Mouse (Mus musculus): ENCODE results near the gene Chmp6. TPM values are rescaled to one million over a fixed set of nuclear protein-coding genes. Genes with fewer than 3 reads are reported as not detected.
A peak's percentile ranks its signal among the peaks of the same experiment; 100 is the strongest.

The Chmp6 gene
- polyA plus RNA-seq, 1 experiment from 2014 or later = 97.2 TPM

DNA sequence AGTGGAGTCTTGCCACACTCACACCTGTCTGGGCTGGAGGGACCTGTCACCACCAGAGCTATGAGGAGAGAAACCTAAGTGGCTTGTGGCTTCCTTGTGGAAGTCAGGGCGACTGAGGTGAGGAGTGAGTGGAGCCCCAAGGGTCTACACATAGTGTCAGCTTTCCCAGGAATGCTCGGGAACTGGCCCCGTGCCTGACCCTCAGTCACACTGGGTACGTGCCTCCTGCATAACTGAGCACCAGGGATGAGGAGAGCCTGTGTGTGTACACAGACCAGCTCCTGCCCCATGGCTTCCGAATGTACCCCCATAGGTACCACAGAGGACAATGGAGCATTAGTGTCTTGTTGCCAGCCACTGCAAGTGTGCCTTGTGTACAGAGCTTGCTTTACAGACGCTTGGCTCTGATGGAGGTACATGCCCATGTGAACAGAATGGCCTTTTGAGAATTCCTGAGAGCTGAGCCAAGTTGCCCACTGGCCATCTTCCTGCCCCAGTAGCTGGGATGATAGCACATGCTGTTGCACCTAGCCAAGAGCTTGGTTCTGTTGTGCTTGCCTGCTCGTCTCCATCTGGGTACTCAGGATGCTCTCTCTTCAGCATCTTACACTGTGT lies 21.5 kb upstream of the Chmp6 start:
- no peak overlapping the region for H3K4me3 ChIP-seq
- peaks cover 83% of the 10 kb centered on the region for H3K36me3 ChIP-seq
- whole genome bisulfite sequencing = 92% methylated on average over 7 of the region's 7 CpGs
- no peaks in the 10 kb centered on the region for H3K27me3 ChIP-seq
- H3K27ac ChIP-seq = no peak overlapping the region
- no peaks in the 10 kb centered on the region for H3K9me3 ChIP-seq
- no peak overlapping the region for H3K4me2 ChIP-seq
- H3K9ac ChIP-seq = no peak overlapping the region
- H3K4me1 ChIP-seq = no peaks in the 10 kb centered on the region
- no peak for ATAC-seq (ENCODE audit: insufficient number of reproducible peaks, low FRiP score, low TSS enrichment, low read depth)

DNA sequence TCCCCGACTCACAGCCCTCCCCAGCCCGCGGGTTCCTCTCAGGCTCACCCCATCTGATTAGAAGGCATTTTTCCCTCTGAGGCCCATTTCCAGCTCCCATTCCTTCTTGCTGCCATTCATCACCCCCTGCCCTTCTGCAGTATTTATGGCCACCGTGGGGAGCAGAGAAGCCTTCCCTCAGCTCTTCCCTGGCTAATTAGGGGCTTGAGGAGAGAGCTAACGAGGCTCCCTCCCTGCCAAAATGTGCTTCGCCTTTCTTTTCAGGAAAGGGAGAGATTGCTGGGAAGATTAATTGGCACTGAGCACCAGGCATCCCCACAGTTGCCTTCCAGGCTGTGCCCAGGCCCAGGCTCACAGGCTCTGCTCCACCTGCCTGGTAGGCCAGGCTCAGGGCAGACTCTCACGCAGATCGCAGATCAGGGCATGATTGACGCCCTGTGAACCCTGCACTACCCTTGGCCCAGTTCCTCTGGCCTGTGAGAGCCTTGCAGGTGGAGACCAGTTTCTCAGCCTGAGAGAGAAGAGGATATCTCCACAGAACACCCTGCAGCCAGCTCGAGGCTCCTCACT lies 19.5 kb upstream of the Chmp6 start:
- H3K27ac ChIP-seq = no peak overlapping the region
- no peaks in the 10 kb centered on the region for H3K27me3 ChIP-seq
- no peak overlapping the region for H3K4me3 ChIP-seq
- H3K4me2 ChIP-seq = no peak overlapping the region
- WGBS = 49% methylated on average over 10 of the region's 10 CpGs
- peaks cover 88% of the 10 kb centered on the region for H3K36me3 ChIP-seq
- ATAC-seq (ENCODE audit: insufficient number of reproducible peaks, low FRiP score, low TSS enrichment, low read depth) = no peak
- no peaks in the 10 kb centered on the region for H3K9me3 ChIP-seq
- no peak overlapping the region for H3K9ac ChIP-seq
- no peaks in the 10 kb centered on the region for H3K4me1 ChIP-seq

DNA sequence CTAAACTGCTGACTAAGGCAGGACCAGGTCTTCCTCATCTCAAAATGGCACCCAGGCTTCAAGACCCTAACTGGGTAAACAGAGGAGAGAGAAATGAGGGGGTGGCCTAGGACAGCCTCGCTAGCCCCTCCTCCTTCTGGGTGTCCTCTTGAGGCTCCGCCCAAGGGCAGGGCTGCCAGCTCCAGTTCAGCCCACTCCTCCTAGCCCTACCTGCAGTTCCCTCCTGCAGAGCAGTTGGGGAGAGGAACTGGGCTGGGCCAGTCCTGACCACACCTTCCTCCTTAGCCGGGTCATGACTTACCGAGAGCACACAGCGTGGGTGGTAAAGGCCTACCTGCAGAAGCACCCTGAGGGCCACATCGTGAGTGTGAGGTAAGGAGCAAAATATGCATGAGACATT lies 18.6 kb upstream of the Chmp6 start:
- no peak for ATAC-seq (ENCODE audit: insufficient number of reproducible peaks, low FRiP score, low TSS enrichment, low read depth)
- Histone ChIP-seq H3K4me2 (no peak overlapping the region), H3K4me1 (no peaks in the 10 kb centered on the region), H3K9me3 (no peaks in the 10 kb centered on the region), H3K36me3 (peaks cover 90% of the 10 kb centered on the region), H3K9ac (no peak overlapping the region), H3K4me3 (no peak overlapping the region), H3K27me3 (no peaks in the 10 kb centered on the region), H3K27ac (no peak overlapping the region)
- 46% methylated on average over 6 of the region's 6 CpGs for WGBS

DNA sequence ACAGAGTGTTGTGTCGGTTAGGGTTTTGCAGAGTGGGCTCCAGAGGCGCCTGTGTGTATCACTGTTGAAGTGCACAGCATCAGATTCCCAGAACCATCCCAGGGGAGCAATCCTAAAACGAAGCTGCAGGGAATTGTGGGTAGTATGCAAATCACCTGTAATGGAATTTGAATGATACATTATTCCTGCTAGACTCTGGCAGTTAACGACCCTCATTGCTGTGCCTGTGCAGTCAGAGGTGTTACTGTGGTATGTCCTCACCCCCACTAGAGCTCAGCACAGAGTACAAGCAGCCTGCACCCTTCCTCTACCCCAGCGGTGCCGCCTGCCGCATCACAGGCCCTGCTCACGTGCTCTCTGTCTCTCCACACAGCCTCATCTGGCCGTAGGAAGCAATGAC lies 16.2 kb upstream of the Chmp6 start:
- Histone ChIP-seq H3K27ac (no peak overlapping the region), H3K4me1 (no peaks in the 10 kb centered on the region), H3K36me3 (peaks cover 73% of the 10 kb centered on the region), H3K4me3 (no peak overlapping the region), H3K9me3 (no peaks in the 10 kb centered on the region), H3K9ac (no peak overlapping the region), H3K4me2 (no peak overlapping the region), H3K27me3 (no peaks in the 10 kb centered on the region)
- no peak for ATAC-seq (ENCODE audit: insufficient number of reproducible peaks, low FRiP score, low TSS enrichment, low read depth)
- WGBS = 81% methylated on average over 9 of the region's 9 CpGs

DNA sequence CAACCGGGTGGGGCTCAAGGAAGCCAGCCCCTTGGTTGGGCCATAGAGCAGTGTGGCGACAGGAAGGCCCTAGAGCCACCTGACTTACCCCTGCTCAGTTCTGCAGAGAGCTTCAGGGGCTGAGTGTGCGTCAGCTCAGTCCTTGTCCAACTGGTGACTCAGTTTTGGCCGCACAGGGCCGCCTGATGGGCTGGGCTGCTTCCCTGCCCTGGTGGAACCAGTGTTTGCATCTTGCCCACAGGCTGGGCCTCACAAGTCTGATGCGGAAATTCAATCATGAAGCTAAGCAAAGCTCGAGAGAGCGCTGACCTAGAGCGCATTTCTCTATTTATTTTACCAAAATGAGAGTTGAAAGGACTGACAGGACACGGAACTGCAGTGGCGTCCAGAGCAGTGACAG lies 14.3 kb upstream of the Chmp6 start:
- H3K4me3 ChIP-seq = no peak overlapping the region
- ATAC-seq (ENCODE audit: insufficient number of reproducible peaks, low FRiP score, low TSS enrichment, low read depth) = no peak
- no peak overlapping the region for H3K9ac ChIP-seq
- H3K4me2 ChIP-seq = no peak overlapping the region
- H3K36me3 ChIP-seq = peaks cover 54% of the 10 kb centered on the region
- 88% methylated on average over 11 of the region's 11 CpGs for WGBS
- H3K9me3 ChIP-seq = no peaks in the 10 kb centered on the region
- H3K27me3 ChIP-seq = no peaks in the 10 kb centered on the region
- H3K27ac ChIP-seq = no peak overlapping the region
- no peaks in the 10 kb centered on the region for H3K4me1 ChIP-seq

DNA sequence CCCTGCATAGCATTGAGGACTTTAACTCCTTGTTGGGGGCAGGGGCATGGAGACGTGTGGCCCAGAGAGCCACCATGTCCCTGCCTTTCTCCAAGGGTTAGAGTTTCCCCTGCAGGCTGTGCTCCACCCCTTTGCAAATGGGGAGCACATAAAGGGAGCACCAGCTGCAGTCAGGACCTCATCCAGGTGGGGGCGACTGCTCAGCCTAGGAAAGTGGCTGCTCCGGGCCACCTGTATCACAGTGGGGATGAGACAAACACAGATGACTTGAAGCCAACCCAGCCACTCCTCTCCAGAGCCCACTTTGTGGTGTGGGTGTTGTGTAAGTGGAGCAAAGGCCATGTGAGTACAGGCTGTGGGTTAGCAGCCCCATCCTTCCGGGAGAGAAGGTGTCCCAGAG lies 12.1 kb upstream of the Chmp6 start:
- ATAC-seq (ENCODE audit: insufficient number of reproducible peaks, low FRiP score, low TSS enrichment, low read depth) = no peak
- WGBS = 69% methylated on average over 4 of the region's 4 CpGs

DNA sequence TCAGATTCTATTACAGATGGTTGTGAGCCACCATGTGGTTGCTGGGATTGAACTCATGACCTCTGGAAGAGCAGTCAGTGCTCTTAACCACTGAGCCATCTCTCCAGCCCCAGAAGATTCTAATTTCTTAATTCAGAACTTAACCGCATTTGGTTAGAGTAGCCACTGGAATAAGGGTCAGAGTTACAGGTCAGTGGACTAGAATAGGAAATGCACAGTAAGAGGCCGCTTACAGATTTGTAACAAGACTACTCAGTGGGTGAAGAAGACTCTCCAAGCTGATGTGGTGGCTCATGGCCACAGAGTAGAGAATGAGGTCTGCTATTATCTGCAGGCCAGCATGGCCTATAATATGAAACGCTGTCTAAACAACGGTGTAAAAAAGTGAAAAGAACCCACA lies 10.3 kb upstream of the Chmp6 start:
- Histone ChIP-seq H3K9ac (no peak overlapping the region), H3K4me3 (no peak overlapping the region), H3K4me1 (peaks cover 6% of the 10 kb centered on the region; the same call in 1 of the 2 replicates), H3K27me3 (peaks cover 11% of the 10 kb centered on the region), H3K27ac (no peak overlapping the region), H3K4me2 (no peak overlapping the region), H3K36me3 (peaks cover 18% of the 10 kb centered on the region), H3K9me3 (no peaks in the 10 kb centered on the region)
- ATAC-seq (ENCODE audit: insufficient number of reproducible peaks, low FRiP score, low TSS enrichment, low read depth) = no peak
- WGBS = 82% methylated on average over 4 of the region's 4 CpGs

More for the DNA sequence above, 12.1 kb upstream of the Chmp6 start:
- no peak overlapping the region for H3K27ac ChIP-seq
- no peaks in the 10 kb centered on the region for H3K9me3 ChIP-seq
- peaks cover 4% of the 10 kb centered on the region; the same call in 1 of the 2 replicates for H3K27me3 ChIP-seq
- H3K36me3 ChIP-seq = peaks cover 32% of the 10 kb centered on the region
- peaks cover 6% of the 10 kb centered on the region; the same call in 1 of the 2 replicates for H3K4me1 ChIP-seq
- H3K4me2 ChIP-seq = no peak overlapping the region
- no peak overlapping the region for H3K9ac ChIP-seq
- no peak overlapping the region for H3K4me3 ChIP-seq

DNA sequence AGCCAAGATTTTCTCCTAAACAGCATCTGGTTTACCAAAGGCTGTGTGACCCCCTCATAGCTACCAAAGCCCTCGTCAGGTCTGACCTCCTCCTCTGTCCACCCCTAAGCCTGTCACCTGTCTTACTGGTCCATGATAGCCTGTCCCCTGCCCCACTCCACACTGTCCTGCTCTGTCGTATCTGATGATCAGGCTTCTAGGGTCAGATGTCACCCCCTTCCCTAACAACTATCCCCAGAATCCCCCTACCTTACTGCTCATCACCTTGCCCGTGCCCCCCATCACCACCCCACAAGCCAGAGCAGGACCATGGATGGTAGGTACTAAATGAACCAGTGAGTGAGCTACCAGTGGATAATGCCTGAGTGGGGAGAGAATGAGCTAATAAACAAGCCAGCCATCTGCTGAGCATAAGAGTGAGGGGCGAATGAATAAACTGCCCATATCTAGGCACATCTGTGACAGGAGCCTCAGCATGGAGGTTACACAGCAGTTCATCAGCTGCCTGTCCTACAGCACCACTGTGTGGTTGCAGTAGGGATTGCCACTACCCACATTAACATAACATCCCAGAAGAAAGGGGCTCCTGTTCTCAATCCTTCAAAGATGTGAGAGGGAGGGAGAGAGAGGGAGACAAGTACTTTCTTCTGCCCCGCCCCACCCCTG lies 8.5 kb upstream of the Chmp6 start:
- H3K9me3 ChIP-seq = no peaks in the 10 kb centered on the region
- H3K27ac ChIP-seq = no peak overlapping the region
- no peak overlapping the region for H3K9ac ChIP-seq
- H3K36me3 ChIP-seq = no peaks in the 10 kb centered on the region
- no peak for ATAC-seq (ENCODE audit: insufficient number of reproducible peaks, low FRiP score, low TSS enrichment, low read depth)
- peaks cover 9% of the 10 kb centered on the region; the same call in 1 of the 2 replicates for H3K4me1 ChIP-seq
- no peak overlapping the region for H3K4me2 ChIP-seq
- H3K27me3 ChIP-seq = peaks cover 11% of the 10 kb centered on the region
- no peak overlapping the region for H3K4me3 ChIP-seq
- 39% methylated on average over 5 of the region's 5 CpGs for WGBS

DNA sequence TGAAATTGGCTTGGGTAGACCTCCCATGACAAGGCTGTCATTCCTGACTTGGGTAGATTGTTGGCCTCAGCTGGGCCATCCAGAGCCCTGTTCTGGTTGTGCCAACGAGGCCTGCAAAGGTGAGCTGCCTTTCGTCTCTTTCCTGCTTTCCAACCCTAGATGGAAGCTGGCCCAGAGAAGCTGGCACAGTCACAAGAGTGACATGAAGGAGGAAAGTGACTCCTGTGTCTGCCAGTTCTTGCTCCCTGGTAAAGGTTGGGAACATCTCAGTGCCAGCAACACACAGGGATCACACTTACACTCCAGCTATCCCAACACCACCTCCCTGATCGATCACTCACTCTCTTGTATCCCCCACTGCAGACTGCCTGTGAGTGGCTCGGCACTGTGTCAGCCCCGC lies 7.4 kb upstream of the Chmp6 start:
- H3K4me1 ChIP-seq = peaks cover 12% of the 10 kb centered on the region; the same call in 1 of the 2 replicates
- no peaks in the 10 kb centered on the region for H3K9me3 ChIP-seq
- H3K4me3 ChIP-seq = no peak overlapping the region
- H3K36me3 ChIP-seq = no peaks in the 10 kb centered on the region
- H3K9ac ChIP-seq = 0 out of 2 replicates have a peak overlapping the region, but pooled peaks have one; percentile 10
- WGBS = 78% methylated on average over 5 of the region's 5 CpGs
- no peak overlapping the region for H3K27ac ChIP-seq
- peaks cover 11% of the 10 kb centered on the region for H3K27me3 ChIP-seq
- no peak overlapping the region for H3K4me2 ChIP-seq
- no peak for ATAC-seq (ENCODE audit: insufficient number of reproducible peaks, low FRiP score, low TSS enrichment, low read depth)

DNA sequence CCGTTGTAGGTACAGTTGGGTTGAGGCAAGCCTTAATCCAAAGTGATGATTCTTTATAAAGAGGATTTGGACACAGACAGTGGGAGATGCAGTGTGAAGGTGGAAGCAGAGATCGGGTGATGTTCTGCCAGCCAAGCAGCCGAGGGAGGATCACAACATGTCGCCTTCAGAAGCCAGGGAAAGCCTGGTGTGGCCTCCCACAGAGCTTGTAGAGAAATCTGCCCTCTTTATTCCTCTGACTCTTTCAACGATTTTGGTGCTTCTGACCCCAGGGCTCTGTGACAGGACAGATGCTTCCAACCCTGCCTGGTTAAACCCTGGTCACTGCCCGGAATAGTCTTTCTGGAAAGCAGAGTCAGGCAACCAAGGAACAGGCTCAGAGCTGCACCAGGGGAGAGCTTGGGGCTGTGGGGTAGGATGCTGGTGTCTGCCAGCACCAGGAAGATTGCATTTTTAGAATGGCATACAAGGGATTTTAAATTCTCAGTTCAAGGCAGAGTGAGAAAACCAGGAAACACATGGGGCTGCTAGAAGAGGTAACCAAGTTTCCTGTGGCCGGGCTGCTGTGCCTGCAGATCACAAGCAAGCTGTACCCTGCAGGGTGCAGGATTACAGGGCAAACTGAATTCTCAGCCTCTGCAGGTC lies 6.1 kb upstream of the Chmp6 start:
- H3K9ac ChIP-seq = no peak overlapping the region
- no peak for ATAC-seq (ENCODE audit: insufficient number of reproducible peaks, low FRiP score, low TSS enrichment, low read depth)
- no peak overlapping the region for H3K4me2 ChIP-seq
- H3K36me3 ChIP-seq = no peaks in the 10 kb centered on the region
- H3K4me1 ChIP-seq = peaks cover 12% of the 10 kb centered on the region; the same call in 1 of the 2 replicates
- no peaks in the 10 kb centered on the region for H3K9me3 ChIP-seq
- no peak overlapping the region for H3K4me3 ChIP-seq
- no peak overlapping the region for H3K27ac ChIP-seq
- peaks cover 11% of the 10 kb centered on the region for H3K27me3 ChIP-seq
- 43% methylated on average over 7 of the region's 7 CpGs for WGBS

DNA sequence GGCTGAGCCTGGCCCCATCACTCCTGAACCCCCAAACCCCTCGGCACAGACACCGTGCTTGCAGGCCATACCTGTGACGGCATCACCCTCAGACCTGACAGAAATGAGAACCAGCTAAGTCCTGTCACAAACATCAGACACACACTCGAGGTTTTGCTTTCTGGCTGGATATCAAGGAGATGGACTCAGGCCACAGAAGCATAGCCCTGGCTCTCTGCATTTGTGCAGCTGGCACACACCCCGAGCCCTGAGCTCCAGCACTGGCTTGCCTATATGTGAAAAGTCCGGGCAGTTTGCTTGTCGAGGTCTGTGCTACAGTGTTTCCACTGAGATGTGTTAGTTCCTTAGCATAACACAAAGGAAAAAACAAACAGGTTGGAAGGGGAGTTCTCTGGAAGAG lies 5.5 kb upstream of the Chmp6 start:
- no peaks in the 10 kb centered on the region for H3K36me3 ChIP-seq
- no peak overlapping the region for H3K4me3 ChIP-seq
- H3K27me3 ChIP-seq = peaks cover 11% of the 10 kb centered on the region
- WGBS = 55% methylated on average over 7 of the region's 7 CpGs
- no peak for ATAC-seq (ENCODE audit: insufficient number of reproducible peaks, low FRiP score, low TSS enrichment, low read depth)
- H3K27ac ChIP-seq = no peak overlapping the region
- H3K4me1 ChIP-seq = peaks cover 16% of the 10 kb centered on the region
- no peak overlapping the region for H3K9ac ChIP-seq
- H3K9me3 ChIP-seq = no peaks in the 10 kb centered on the region
- H3K4me2 ChIP-seq = no peak overlapping the region

DNA sequence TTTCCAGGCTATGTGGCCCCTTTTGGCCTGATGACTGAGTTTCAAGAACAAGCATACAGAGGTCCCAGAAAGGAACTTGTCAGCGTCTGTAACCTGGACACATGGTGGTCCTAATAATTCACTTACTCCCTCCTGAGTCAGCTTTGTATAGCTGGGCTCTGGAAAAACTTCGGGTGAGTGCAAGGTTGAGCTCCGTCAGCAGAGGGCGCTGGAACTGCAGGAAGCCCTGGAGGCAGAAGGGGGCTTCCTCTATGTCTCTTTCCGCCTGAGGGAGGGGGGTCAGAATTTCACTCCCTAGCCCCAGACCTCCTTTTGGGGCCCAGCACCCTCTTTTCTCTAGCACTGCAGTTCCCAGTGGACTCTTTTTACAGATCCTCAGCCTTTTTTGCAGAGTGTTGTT lies 3.8 kb upstream of the Chmp6 start:
- peaks cover 26% of the 10 kb centered on the region for H3K4me1 ChIP-seq
- no peak overlapping the region for H3K4me3 ChIP-seq
- ATAC-seq (ENCODE audit: insufficient number of reproducible peaks, low FRiP score, low TSS enrichment, low read depth) = no peak
- no peak overlapping the region for H3K9ac ChIP-seq
- no peak overlapping the region for H3K4me2 ChIP-seq
- no peaks in the 10 kb centered on the region for H3K9me3 ChIP-seq
- no peaks in the 10 kb centered on the region for H3K36me3 ChIP-seq
- H3K27ac ChIP-seq = no peak overlapping the region
- 1% methylated on average over 5 of the region's 5 CpGs for WGBS
- peaks cover 11% of the 10 kb centered on the region for H3K27me3 ChIP-seq

All from limb, embryonic 15.5 days (tissue).